Mouse (Mus musculus) v-Abl transformed pro-B cells (cell line): ENCODE data around the gene Hspd1.

Experiments used
- in situ Hi-C, 2 experiments: fragments of 400-800 bp; cut with MboI; formaldehyde crosslinking; loops; one replicate each; pipeline ENCODE4 v1.15.1; 2025; ENCODE audit not compliant: unreplicated experiment in 2 of 2

The Hspd1 gene

GRCm38 (mm10) chr1:55052355-55052953, 35.6 kb downstream of the Hspd1 start, which contains the start of gene Coq10b:
Gene Coq10b (plus strand): TSS chr1:55052770.
- in situ Hi-C loops = loop anchor here (25.0 kb wide), 1 partner anchor 685 kb away; no protein-coding TSS in a partner anchor

DNA sequence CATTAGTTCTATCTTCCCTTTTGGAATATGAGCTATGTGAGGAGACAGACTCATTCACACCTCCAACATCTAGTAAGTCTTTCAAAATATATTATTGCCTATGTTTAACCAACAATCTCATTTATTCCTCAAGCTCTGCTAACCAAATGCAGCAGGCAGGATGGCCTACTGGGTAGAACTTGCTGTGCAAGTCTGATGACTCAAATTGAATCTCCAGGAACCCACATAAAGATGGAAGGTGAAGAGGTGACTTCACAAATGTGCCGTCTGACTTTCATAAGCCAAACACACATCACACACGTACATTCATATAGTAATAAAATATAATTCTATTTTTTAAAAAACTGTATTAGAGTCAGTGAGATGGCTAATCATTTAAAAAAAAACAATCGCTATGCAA, 36.4 kb downstream of the Hspd1 start:
- in situ Hi-C loops = loop anchor here (25.0 kb wide), 1 partner anchor 686 kb away; no protein-coding TSS in a partner anchor

DNA sequence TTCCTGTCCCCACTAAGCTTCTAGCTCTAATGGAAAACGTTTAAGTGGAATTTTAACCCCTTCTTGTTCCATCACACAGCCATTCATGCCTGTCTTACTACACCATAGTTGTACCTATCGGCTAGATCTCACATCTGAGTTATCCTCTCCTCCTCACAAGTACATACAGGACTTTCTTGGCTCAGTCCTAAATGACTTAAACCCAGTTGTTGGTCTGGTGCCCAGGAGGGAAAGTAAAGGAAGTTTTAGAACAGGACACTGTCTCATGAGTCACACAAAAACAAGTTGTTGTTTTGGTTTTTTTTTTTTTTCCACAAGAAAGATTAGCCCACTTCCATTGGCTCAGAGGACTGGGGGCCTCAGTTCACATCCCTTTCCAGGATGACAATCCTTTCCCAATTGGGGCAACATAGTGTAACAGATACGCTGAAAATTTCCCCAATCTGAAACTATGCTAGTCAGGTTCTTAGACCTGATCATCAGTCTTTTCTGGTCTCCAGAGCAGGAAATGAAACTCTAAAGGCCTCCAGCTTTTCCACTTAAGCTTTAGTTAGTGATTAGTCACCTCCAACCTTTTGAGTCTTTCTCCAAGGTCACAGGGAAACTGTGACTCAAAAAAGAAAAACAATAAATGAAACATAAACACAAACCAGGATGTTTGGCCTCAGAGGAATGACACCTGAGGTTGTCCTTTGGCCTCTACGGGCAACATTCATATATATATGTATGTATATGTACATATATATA, 39.0 kb downstream of the Hspd1 start:
- in situ Hi-C loops = no loop called here

DNA sequence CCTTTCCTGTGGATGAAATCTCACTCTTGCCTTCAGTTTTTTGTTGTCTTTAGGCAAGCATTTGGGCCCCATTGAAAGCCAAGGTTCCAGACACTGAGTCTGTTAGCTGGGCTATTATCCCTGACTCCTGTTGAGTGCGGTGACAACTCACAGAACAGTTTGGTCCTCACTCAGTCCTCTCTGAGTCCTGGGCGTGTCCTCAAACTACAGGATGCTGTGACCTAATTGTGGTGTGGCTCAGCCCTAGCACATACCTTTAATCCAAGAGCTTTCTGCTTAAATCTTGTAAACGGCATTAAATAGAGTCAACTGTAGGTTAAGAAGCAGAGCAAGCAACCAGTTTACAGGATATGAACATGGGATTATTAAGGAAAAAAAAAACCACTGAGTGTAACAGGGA, 44.9 kb downstream of the Hspd1 start:
- in situ Hi-C loops = no loop called here

- in situ Hi-C loops = no loop called here
These were observed 45.8 kb downstream of the Hspd1 start for GRCm38 (mm10) chr1:55042246-55042645.

DNA sequence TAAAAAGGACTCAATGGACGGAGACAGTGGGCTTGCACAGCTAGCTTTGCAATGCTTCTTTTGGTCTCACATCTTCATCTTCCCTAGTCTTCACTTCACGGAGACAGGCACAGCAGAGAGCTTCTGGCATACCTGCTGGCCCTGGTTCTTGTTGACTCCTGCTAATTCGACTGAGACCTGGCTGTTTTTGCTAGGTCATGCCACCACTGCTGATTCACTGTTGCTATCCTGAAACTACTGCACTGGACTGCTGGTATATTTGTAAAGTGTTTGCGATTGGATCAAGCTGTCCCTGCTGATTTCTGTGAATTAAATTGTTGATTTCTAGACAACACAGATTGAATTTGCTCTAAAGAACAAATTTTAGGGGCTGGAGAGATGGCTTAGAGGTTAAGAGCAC, 46.4 kb downstream of the Hspd1 start:
- in situ Hi-C loops = no loop called here

- in situ Hi-C loops = no loop called here
These were observed 48.1 kb downstream of the Hspd1 start for GRCm38 (mm10) chr1:55039944-55040343.

DNA sequence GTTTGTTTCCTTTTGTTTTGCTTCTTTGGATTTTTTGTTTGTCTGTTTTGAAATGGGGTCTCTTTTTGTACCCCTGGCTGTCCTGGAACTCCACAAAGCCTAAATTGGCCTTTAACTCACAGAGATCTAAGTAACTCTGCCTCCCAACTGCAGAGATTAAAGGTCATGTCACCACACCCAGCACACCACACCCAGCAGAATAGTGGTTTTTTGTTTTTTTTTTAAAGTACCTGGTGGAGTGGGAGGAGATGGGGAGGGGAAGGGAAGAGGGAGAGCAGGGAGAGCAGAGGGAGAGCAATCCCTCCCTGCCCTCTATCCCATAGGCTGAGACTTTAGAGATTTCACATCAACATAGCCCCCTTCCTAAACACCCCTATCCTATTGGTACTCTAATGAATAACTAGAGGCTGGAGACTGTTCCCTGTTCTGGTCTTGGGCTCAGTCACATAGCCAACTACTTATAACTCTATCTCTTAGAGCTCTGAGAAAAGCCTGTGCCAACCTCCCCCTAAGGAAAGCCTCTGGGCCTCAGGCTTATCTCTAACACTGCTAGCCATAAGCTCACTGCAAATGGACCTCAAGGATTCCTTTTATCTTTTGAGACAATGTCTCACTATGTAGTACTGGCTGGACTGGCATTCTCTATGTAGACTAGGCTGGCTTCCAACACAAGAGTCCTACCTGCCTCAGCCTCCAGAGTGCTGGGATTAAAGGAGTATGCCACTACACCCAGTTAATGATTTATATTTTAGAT, 56.8 kb downstream of the Hspd1 start:
- in situ Hi-C loops = no loop called here

DNA sequence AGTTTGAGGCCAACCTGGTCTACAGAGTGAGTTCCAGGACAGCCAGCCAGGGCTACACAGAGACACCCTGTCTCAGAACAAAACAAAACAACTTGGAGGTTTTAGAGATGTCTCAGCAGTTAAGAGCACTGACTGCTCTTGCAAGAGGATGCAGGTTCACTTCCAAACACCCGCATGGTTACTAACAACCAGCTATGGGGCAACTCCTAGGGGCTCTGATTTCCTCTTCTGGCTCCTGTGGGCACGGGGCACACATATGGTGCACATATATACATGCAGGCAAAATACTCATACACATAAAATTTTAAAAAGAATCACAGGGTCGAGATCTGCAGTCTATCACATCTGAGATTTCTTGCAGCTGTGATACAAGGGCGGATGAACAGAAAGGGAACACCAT, 58.6 kb downstream of the Hspd1 start:
- in situ Hi-C loops = loop anchor here in 1 of 2 experiments (5.0 kb wide), 1 partner anchor 58 kb away; the partner anchor contains the start of genes Hspd1 and Hspe1

- in situ Hi-C loops = loop anchor here in 1 of 2 experiments (5.0 kb wide), 1 partner anchor 59 kb away; the partner anchor contains the start of genes Hspd1 and Hspe1
These were observed 59.4 kb downstream of the Hspd1 start for GRCm38 (mm10) chr1:55028512-55029249.

GRCm38 (mm10) chr1:55027966-55028365, 60.1 kb downstream of the Hspd1 start:
- in situ Hi-C loops = loop anchor here in 1 of 2 experiments (5.0 kb wide), 1 partner anchor 59 kb away; the partner anchor contains the start of genes Hspd1 and Hspe1
